Mouse (Mus musculus) neural tube, embryonic 14.5 days (tissue): ENCODE results near the gene Cyp1a2. TPM values are rescaled to one million over a fixed set of nuclear protein-coding genes. Genes with fewer than 3 reads are reported as not detected.

Experiments
- ATAC-seq: fragments of 200-750 bp; cut with Nextera tagmentation; 2 replicates; pipeline ENCODE4 v1.8.0; 2017; ENCODE audit warnings: low read depth, mild to moderate bottlenecking, moderate TSS enrichment, moderate library complexity
- H3K27ac ChIP-seq: fragments of 300-500 bp; sonication (generic); 2 replicates; pipeline ENCODE4 v1.5.1; 2014; ENCODE audit warnings: low read depth, mild to moderate bottlenecking, control low read depth, low read length, moderate library complexity, mixed read lengths
- H3K27me3 ChIP-seq: fragments of 300-500 bp; sonication (generic); 2 replicates; pipeline ENCODE4 v1.6.1; 2014; ENCODE audit warnings: low read length; ENCODE audit not compliant: control insufficient read depth, insufficient read depth
- H3K36me3 ChIP-seq: fragments of 300-500 bp; sonication (generic); 2 replicates; pipeline ENCODE4 v1.6.1; 2014; ENCODE audit warnings: low read length, mixed read lengths; ENCODE audit not compliant: control insufficient read depth, insufficient read depth
- H3K4me1 ChIP-seq: fragments of 300-500 bp; sonication (generic); 2 replicates; pipeline ENCODE4 v1.6.1; 2014; ENCODE audit warnings: low read length; ENCODE audit not compliant: control insufficient read depth, insufficient read depth
- H3K4me2 ChIP-seq: fragments of 300-500 bp; sonication (generic); 2 replicates; pipeline ENCODE4 v1.6.1; 2014; ENCODE audit warnings: mild to moderate bottlenecking, low read depth, low read length, control low read depth
- H3K4me3 ChIP-seq: fragments of 300-500 bp; sonication (generic); 2 replicates; pipeline ENCODE4 v1.5.1; 2014; ENCODE audit warnings: low read depth, low read length, control low read depth, mixed read lengths
- H3K9ac ChIP-seq: fragments of 300-500 bp; sonication (generic); replicated peaks from 2 replicates; pipeline ENCODE4 v1.6.1; 2014; ENCODE audit warnings: low read depth, mild to moderate bottlenecking, control low read depth, low read length, mixed read lengths
- H3K9me3 ChIP-seq: fragments of 300-500 bp; sonication (generic); 2 replicates; pipeline ENCODE4 v1.6.1; 2016; ENCODE audit warnings: low read length; ENCODE audit not compliant: control insufficient read depth
- WGBS: fragments of 180-500 bp; shearing (Covaris S2); extraction: QIAGEN DNeasy Blood & Tissue Kit; methylation state at CpG from one replicate; pipeline ENCODE4 v1.1.7; 2014; 5-methylcytosine and 5-hydroxymethylcytosine counted together
- polyA plus RNA-seq: library from polyadenylated mRNA; unstranded; fragments of >200 nt; fragmentation: Nextera tagmentation; extraction: Ambion mirVana; gene quantifications from 2 replicates; pipeline ENCODE4 v1.2.1, GENCODE M21; 2014

Cyp1a2 gene
- polyA plus RNA-seq: not detected in 2 replicates

GRCm38 (mm10) chr9:57683520-57683919, at the start of gene Cyp1a2:
Cyp1a2 (minus strand) TSS chr9:57683703.
- Histone ChIP-seq H3K9ac (no peak within 1 kb of the TSS), H3K9me3 (no peaks in the 10 kb centered on the region), H3K27ac (no peak within 1 kb of the TSS), H3K4me1 (no peaks in the 10 kb centered on the region), H3K27me3 (no peaks in the 10 kb centered on the region), H3K4me2 (no peak within 1 kb of the TSS), H3K36me3 (no peaks in the 10 kb centered on the region), H3K4me3 (no peak within 1 kb of the TSS)
- 84% methylated on average over 5 of the region's 5 CpGs for WGBS
- ATAC-seq: no peak

GRCm38 (mm10) chr9:57728312-57728711, 44.8 kb upstream of the Cyp1a2 start:
- WGBS: 100% methylated on average over 1 of the region's 1 CpGs
- Histone ChIP-seq H3K9ac (no peak overlapping the region), H3K4me2 (no peak overlapping the region), H3K27me3 (no peaks in the 10 kb centered on the region), H3K9me3 (no peaks in the 10 kb centered on the region), H3K4me3 (no peak overlapping the region), H3K4me1 (no peaks in the 10 kb centered on the region), H3K36me3 (peaks cover 4% of the 10 kb centered on the region; the same call in 1 of the 2 replicates), H3K27ac (no peak overlapping the region)
- no peak for ATAC-seq

- H3K9ac ChIP-seq: no peak overlapping the region
- no peak overlapping the region for H3K4me2 ChIP-seq
- no peak overlapping the region for H3K4me3 ChIP-seq
- peaks cover 9% of the 10 kb centered on the region; the same call in 1 of the 2 replicates for H3K36me3 ChIP-seq
- H3K4me1 ChIP-seq: no peaks in the 10 kb centered on the region
- H3K9me3 ChIP-seq: no peaks in the 10 kb centered on the region
- H3K27ac ChIP-seq: no peak overlapping the region
- 97% methylated on average over 3 of the region's 3 CpGs for WGBS
- no peak for ATAC-seq
- no peaks in the 10 kb centered on the region for H3K27me3 ChIP-seq
Observed at GRCm38 (mm10) chr9:57724701-57725100, 41.2 kb upstream of the Cyp1a2 start.

GRCm38 (mm10) chr9:57723796-57724195, 40.3 kb upstream of the Cyp1a2 start:
- Histone ChIP-seq H3K4me1 (no peaks in the 10 kb centered on the region), H3K4me2 (no peak overlapping the region), H3K4me3 (no peak overlapping the region), H3K27ac (no peak overlapping the region), H3K9ac (no peak overlapping the region), H3K9me3 (no peaks in the 10 kb centered on the region), H3K27me3 (no peaks in the 10 kb centered on the region), H3K36me3 (peaks cover 9% of the 10 kb centered on the region; the same call in 1 of the 2 replicates)
- ATAC-seq: no peak
- 94% methylated on average over 5 of the region's 5 CpGs for WGBS

GRCm38 (mm10) chr9:57723315-57723715, 39.8 kb upstream of the Cyp1a2 start:
- H3K9ac ChIP-seq: no peak overlapping the region
- no peak overlapping the region for H3K4me3 ChIP-seq
- H3K4me2 ChIP-seq: no peak overlapping the region
- H3K4me1 ChIP-seq: no peaks in the 10 kb centered on the region
- ATAC-seq: no peak
- 73% methylated on average over 5 of the region's 5 CpGs for WGBS
- H3K9me3 ChIP-seq: no peaks in the 10 kb centered on the region
- H3K27ac ChIP-seq: no peak overlapping the region
- peaks cover 12% of the 10 kb centered on the region; the same call in 1 of the 2 replicates for H3K36me3 ChIP-seq
- no peaks in the 10 kb centered on the region for H3K27me3 ChIP-seq

GRCm38 (mm10) chr9:57722371-57722770, 38.9 kb upstream of the Cyp1a2 start:
- WGBS: 89% methylated on average over 1 of the region's 1 CpGs
- H3K4me2 ChIP-seq: no peak overlapping the region
- no peak overlapping the region for H3K27ac ChIP-seq
- no peak overlapping the region for H3K4me3 ChIP-seq
- no peaks in the 10 kb centered on the region for H3K27me3 ChIP-seq
- H3K36me3 ChIP-seq: peaks cover 18% of the 10 kb centered on the region; the same call in 1 of the 2 replicates
- no peaks in the 10 kb centered on the region for H3K9me3 ChIP-seq
- no peak overlapping the region for H3K9ac ChIP-seq
- ATAC-seq: no peak
- H3K4me1 ChIP-seq: no peaks in the 10 kb centered on the region

GRCm38 (mm10) chr9:57720736-57721135, 37.2 kb upstream of the Cyp1a2 start:
- no peak overlapping the region for H3K9ac ChIP-seq
- H3K27me3 ChIP-seq: no peaks in the 10 kb centered on the region
- no peak overlapping the region for H3K4me2 ChIP-seq
- H3K9me3 ChIP-seq: no peaks in the 10 kb centered on the region
- H3K4me1 ChIP-seq: no peaks in the 10 kb centered on the region
- H3K36me3 ChIP-seq: peaks cover 26% of the 10 kb centered on the region
- no peak overlapping the region for H3K4me3 ChIP-seq
- H3K27ac ChIP-seq: no peak overlapping the region
- WGBS: 96% methylated on average over 3 of the region's 3 CpGs
- no peak for ATAC-seq

GRCm38 (mm10) chr9:57718408-57718807, 34.9 kb upstream of the Cyp1a2 start:
- ATAC-seq: no peak
- Histone ChIP-seq H3K4me3 (no peak overlapping the region), H3K4me2 (no peak overlapping the region), H3K36me3 (peaks cover 34% of the 10 kb centered on the region), H3K9me3 (no peaks in the 10 kb centered on the region), H3K9ac (no peak overlapping the region), H3K27me3 (no peaks in the 10 kb centered on the region), H3K4me1 (no peaks in the 10 kb centered on the region), H3K27ac (no peak overlapping the region)
- WGBS: 87% methylated on average over 7 of the region's 7 CpGs

GRCm38 (mm10) chr9:57712194-57712593, 28.7 kb upstream of the Cyp1a2 start:
- Histone ChIP-seq H3K4me1 (peaks cover 7% of the 10 kb centered on the region; the same call in 1 of the 2 replicates), H3K36me3 (peaks cover 25% of the 10 kb centered on the region), H3K4me3 (no peak overlapping the region), H3K9me3 (no peaks in the 10 kb centered on the region), H3K27ac (no peak overlapping the region), H3K9ac (no peak overlapping the region), H3K4me2 (no peak overlapping the region), H3K27me3 (no peaks in the 10 kb centered on the region)
- WGBS: 81% methylated on average over 2 of the region's 2 CpGs
- ATAC-seq: no peak
